Mouse (Mus musculus) myocyte (in vitro differentiated cells): ENCODE data around the gene 5330417C22Rik.

Experiments
- MYOG ChIP-seq, 3 experiments: IDR thresholded peaks; one replicate each; pipeline ENCODE4 v1.6.1; 2011; ENCODE audit warnings: control low read depth in 2 of 3, low read depth in 2 of 3, mild to moderate bottlenecking in 2 of 3; ENCODE audit not compliant: insufficient read length in 2 of 3, control insufficient read depth in 1 of 3, insufficient read depth in 1 of 3
- POLR2A ChIP-seq: IDR thresholded peaks from one replicate; pipeline ENCODE4 v1.6.1; 2011; ENCODE audit warnings: low read depth, mild to moderate bottlenecking, control low read depth, moderate library complexity; ENCODE audit not compliant: insufficient read length
- USF1 ChIP-seq: IDR thresholded peaks from one replicate; pipeline ENCODE4 v1.6.1; 2011; ENCODE audit warnings: low read depth, mild to moderate bottlenecking, control low read depth, moderate library complexity

DNA sequence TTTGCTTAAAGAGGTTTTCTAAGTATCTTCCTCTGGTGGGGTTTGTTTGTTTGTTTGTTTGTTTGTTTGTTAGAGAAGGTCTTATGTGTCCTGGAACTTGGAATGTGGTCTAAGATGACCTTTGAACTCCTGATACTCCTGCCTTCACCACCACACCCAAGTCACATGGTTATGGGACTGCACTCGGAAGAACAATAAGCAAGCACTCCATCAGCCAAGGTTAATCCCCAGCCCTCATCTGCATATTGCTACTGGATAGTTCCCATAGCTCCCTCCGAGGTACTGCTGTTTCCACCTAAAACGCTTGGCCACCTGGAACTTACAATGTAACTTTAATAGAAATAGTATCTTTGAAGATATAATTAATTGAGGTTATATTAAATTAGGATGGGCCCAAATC, 22.9 kb downstream of the 5330417C22Rik start:
- TF ChIP-seq USF1 = no peak
- no peak for TF ChIP-seq POLR2A
- TF ChIP-seq MYOG (IDR thresholded peaks at IDR 0.05; ENCODE audit: control insufficient read depth in 1 of 3, insufficient read depth in 1 of 3, insufficient read length in 2 of 3, low read depth in 2 of 3) = no peak
